Mouse (Mus musculus): ENCODE data around the gene Efna2. TPM values are rescaled to one million over a fixed set of nuclear protein-coding genes. Genes with fewer than 3 reads are reported as not detected.
"Not testable (repeated sequence)": the region's sequence is repeated elsewhere in the genome, so short reads cannot be mapped to it uniquely, and the experiment has no call there.

The Efna2 gene
- polyA plus RNA-seq, 1 experiment from 2014 or later = 12.2 TPM

GRCm38 (mm10) chr10:80162716-80163299 is 16.5 kb upstream of the Efna2 start:
- whole genome bisulfite sequencing = 70% methylated on average over 6 of the region's 6 CpGs
- DNase-seq (ENCODE audit: low spot score) (no peak), ATAC-seq (replicated peaks; ENCODE audit: low FRiP score, low TSS enrichment, low read depth) (no peak)
- Histone ChIP-seq H3K4me1 (replicated peaks; ENCODE audit: control insufficient read depth, insufficient read depth, low read length) (peaks cover 74% of the 10 kb centered on the region), H3K27ac (ENCODE audit: low read depth) (peak overlapping the region; percentile 84), H3K9me3 (ENCODE audit: control insufficient read depth, low read length) (no peaks in the 10 kb centered on the region), H3K9ac (ENCODE audit: low read length) (no peak overlapping the region), H3K27me3 (replicated peaks; ENCODE audit: control insufficient read depth, insufficient read depth, low read length) (no peaks in the 10 kb centered on the region), H3K36me3 (ENCODE audit: control insufficient read depth, insufficient read depth, low read length) (no peaks in the 10 kb centered on the region), H3K4me3 (ENCODE audit: low read depth, low read length) (no peak overlapping the region), H3K4me2 (ENCODE audit: low read length) (no peak overlapping the region)

GRCm38 (mm10) chr10:80163721-80164120 is 15.6 kb upstream of the Efna2 start:
- Histone ChIP-seq H3K27me3 (replicated peaks; ENCODE audit: control insufficient read depth, insufficient read depth, low read length) (no peaks in the 10 kb centered on the region), H3K27ac (ENCODE audit: low read depth) (no peak overlapping the region), H3K4me3 (ENCODE audit: low read depth, low read length) (no peak overlapping the region), H3K9me3 (ENCODE audit: control insufficient read depth, low read length) (no peaks in the 10 kb centered on the region), H3K9ac (ENCODE audit: low read length) (no peak overlapping the region), H3K4me1 (replicated peaks; ENCODE audit: control insufficient read depth, insufficient read depth, low read length) (peaks cover 73% of the 10 kb centered on the region), H3K36me3 (ENCODE audit: control insufficient read depth, insufficient read depth, low read length) (no peaks in the 10 kb centered on the region), H3K4me2 (ENCODE audit: low read length) (no peak overlapping the region)
- 72% methylated on average over 8 of the region's 8 CpGs for WGBS
- ATAC-seq (replicated peaks; ENCODE audit: low FRiP score, low TSS enrichment, low read depth) (no peak), DNase-seq (ENCODE audit: low spot score) (no peak)

GRCm38 (mm10) chr10:80164161-80164997 is 14.9 kb upstream of the Efna2 start:
- H3K9ac ChIP-seq (ENCODE audit: low read length) = peak overlapping the region; percentile 45
- H3K9me3 ChIP-seq (ENCODE audit: control insufficient read depth, low read length) = no peaks in the 10 kb centered on the region
- H3K4me3 ChIP-seq (ENCODE audit: low read depth, low read length) = peak overlapping the region; percentile 37
- no peaks in the 10 kb centered on the region for H3K36me3 ChIP-seq (ENCODE audit: control insufficient read depth, insufficient read depth, low read length)
- H3K27me3 ChIP-seq (replicated peaks; ENCODE audit: control insufficient read depth, insufficient read depth, low read length) = no peaks in the 10 kb centered on the region
- H3K27ac ChIP-seq (ENCODE audit: low read depth) = peak overlapping the region; percentile 33; the same call in 1 of the 2 replicates
- DNase-seq (ENCODE audit: low spot score) (no peak), ATAC-seq (replicated peaks; ENCODE audit: low FRiP score, low TSS enrichment, low read depth) (peak; percentile 1; the same call in 1 of the 2 replicates)
- WGBS = 9% methylated on average over 44 of the region's 44 CpGs
- H3K4me1 ChIP-seq (replicated peaks; ENCODE audit: control insufficient read depth, insufficient read depth, low read length) = peaks cover 73% of the 10 kb centered on the region
- H3K4me2 ChIP-seq (ENCODE audit: low read length) = peak overlapping the region; percentile 96

GRCm38 (mm10) chr10:80164998-80165344 is 14.3 kb upstream of the Efna2 start:
- H3K4me2 ChIP-seq (ENCODE audit: low read length) = peak overlapping the region; percentile 96
- H3K9ac ChIP-seq (ENCODE audit: low read length) = no peak overlapping the region
- H3K4me1 ChIP-seq (replicated peaks; ENCODE audit: control insufficient read depth, insufficient read depth, low read length) = peaks cover 73% of the 10 kb centered on the region
- no peaks in the 10 kb centered on the region for H3K9me3 ChIP-seq (ENCODE audit: control insufficient read depth, low read length)
- ATAC-seq (replicated peaks; ENCODE audit: low FRiP score, low TSS enrichment, low read depth) (peak; percentile 13), DNase-seq (ENCODE audit: low spot score) (peak; percentile 97)
- H3K4me3 ChIP-seq (ENCODE audit: low read depth, low read length) = peak overlapping the region; percentile 37
- H3K27ac ChIP-seq (ENCODE audit: low read depth) = peak overlapping the region; percentile 33; the same call in 1 of the 2 replicates
- peaks cover 2% of the 10 kb centered on the region for H3K36me3 ChIP-seq (ENCODE audit: control insufficient read depth, insufficient read depth, low read length)
- WGBS = under 1% methylated on average over 17 of the region's 17 CpGs
- no peaks in the 10 kb centered on the region for H3K27me3 ChIP-seq (replicated peaks; ENCODE audit: control insufficient read depth, insufficient read depth, low read length)

GRCm38 (mm10) chr10:80165392-80166128 is 13.7 kb upstream of the Efna2 start, which contains the start of gene Cirbp:
TSS of gene Cirbp (plus strand) at chr10:80165985.
- H3K27me3 ChIP-seq (replicated peaks; ENCODE audit: control insufficient read depth, insufficient read depth, low read length) = no peaks in the 10 kb centered on the region
- H3K4me3 ChIP-seq (ENCODE audit: low read depth, low read length) = peak within 1 kb of the TSS; percentile 37
- no peaks in the 10 kb centered on the region for H3K9me3 ChIP-seq (ENCODE audit: control insufficient read depth, low read length)
- H3K4me1 ChIP-seq (replicated peaks; ENCODE audit: control insufficient read depth, insufficient read depth, low read length) = peaks cover 69% of the 10 kb centered on the region
- H3K4me2 ChIP-seq (ENCODE audit: low read length) = peak within 1 kb of the TSS; percentile 96
- ATAC-seq (replicated peaks; ENCODE audit: low FRiP score, low TSS enrichment, low read depth) = no peak
- 14% methylated on average over 20 of the region's 20 CpGs for WGBS
- peaks cover 8% of the 10 kb centered on the region for H3K36me3 ChIP-seq (ENCODE audit: control insufficient read depth, insufficient read depth, low read length)
- peak; percentile 72 for DNase-seq (ENCODE audit: low spot score)
- H3K27ac ChIP-seq (ENCODE audit: low read depth) = peak within 1 kb of the TSS; percentile 98
- H3K9ac ChIP-seq (ENCODE audit: low read length) = no peak within 1 kb of the TSS

- not testable (repeated sequence) for H3K9me3 ChIP-seq (ENCODE audit: control insufficient read depth, low read length); H3K27me3 ChIP-seq (replicated peaks; ENCODE audit: control insufficient read depth, insufficient read depth, low read length); H3K4me3 ChIP-seq (ENCODE audit: low read depth, low read length); H3K9ac ChIP-seq (ENCODE audit: low read length); ATAC-seq (replicated peaks; ENCODE audit: low FRiP score, low TSS enrichment, low read depth); DNase-seq (ENCODE audit: low spot score)
- H3K36me3 ChIP-seq (ENCODE audit: control insufficient read depth, insufficient read depth, low read length) = peaks cover 14% of the 10 kb centered on the region
- peak overlapping the region; percentile 96 for H3K4me2 ChIP-seq (ENCODE audit: low read length)
- peaks cover 63% of the 10 kb centered on the region for H3K4me1 ChIP-seq (replicated peaks; ENCODE audit: control insufficient read depth, insufficient read depth, low read length)
- H3K27ac ChIP-seq (ENCODE audit: low read depth) = peak overlapping the region; percentile 35; the same call in 1 of the 2 replicates
- 80% methylated on average over 4 of the region's 4 CpGs for WGBS
Observed at GRCm38 (mm10) chr10:80166136-80166535, 13.1 kb upstream of the Efna2 start.

GRCm38 (mm10) chr10:80167460-80168037 is 11.7 kb upstream of the Efna2 start:
- ATAC-seq (replicated peaks; ENCODE audit: low FRiP score, low TSS enrichment, low read depth) (peak; percentile 89), DNase-seq (ENCODE audit: low spot score) (peak; percentile 100)
- peak overlapping the region; percentile 94 for H3K4me2 ChIP-seq (ENCODE audit: low read length)
- H3K36me3 ChIP-seq (ENCODE audit: control insufficient read depth, insufficient read depth, low read length) = peaks cover 27% of the 10 kb centered on the region
- peak overlapping the region; percentile 67 for H3K4me3 ChIP-seq (ENCODE audit: low read depth, low read length)
- no peaks in the 10 kb centered on the region for H3K9me3 ChIP-seq (ENCODE audit: control insufficient read depth, low read length)
- peaks cover 56% of the 10 kb centered on the region for H3K4me1 ChIP-seq (replicated peaks; ENCODE audit: control insufficient read depth, insufficient read depth, low read length)
- H3K27ac ChIP-seq (ENCODE audit: low read depth) = peak overlapping the region; percentile 98
- H3K27me3 ChIP-seq (replicated peaks; ENCODE audit: control insufficient read depth, insufficient read depth, low read length) = no peaks in the 10 kb centered on the region
- peak overlapping the region; percentile 96 for H3K9ac ChIP-seq (ENCODE audit: low read length)
- 0% methylated on average over 55 of the region's 55 CpGs for WGBS

GRCm38 (mm10) chr10:80168038-80168661 is 11.1 kb upstream of the Efna2 start:
- H3K9ac ChIP-seq (ENCODE audit: low read length) = peak overlapping the region; percentile 96
- no peaks in the 10 kb centered on the region for H3K27me3 ChIP-seq (replicated peaks; ENCODE audit: control insufficient read depth, insufficient read depth, low read length)
- WGBS = under 1% methylated on average over 47 of the region's 48 CpGs
- peak overlapping the region; percentile 94 for H3K4me2 ChIP-seq (ENCODE audit: low read length)
- DNase-seq (ENCODE audit: low spot score) = peak; percentile 95
- peak overlapping the region; percentile 98 for H3K27ac ChIP-seq (ENCODE audit: low read depth)
- H3K9me3 ChIP-seq (ENCODE audit: control insufficient read depth, low read length) = no peaks in the 10 kb centered on the region
- H3K4me1 ChIP-seq (replicated peaks; ENCODE audit: control insufficient read depth, insufficient read depth, low read length) = peaks cover 50% of the 10 kb centered on the region
- peak; percentile 58 for ATAC-seq (replicated peaks; ENCODE audit: low FRiP score, low TSS enrichment, low read depth)
- peaks cover 27% of the 10 kb centered on the region for H3K36me3 ChIP-seq (ENCODE audit: control insufficient read depth, insufficient read depth, low read length)
- H3K4me3 ChIP-seq (ENCODE audit: low read depth, low read length) = peak overlapping the region; percentile 67
